Mouse (Mus musculus) midbrain, embryonic 13.5 days (tissue): ENCODE data around the gene Vmn2r88. TPM values are rescaled to one million over a fixed set of nuclear protein-coding genes. Genes with fewer than 3 reads are reported as not detected.

Experiments used
- polyA plus RNA-seq: library from polyadenylated mRNA; unstranded; fragments of >200 nt; fragmentation: Nextera tagmentation; extraction: Ambion mirVana; gene quantifications from 2 replicates; pipeline ENCODE4 v1.2.1, GENCODE M21; 2015

Vmn2r88 gene
- polyA plus RNA-seq, 1 experiment from 2014 or later = not detected

Other genes starting within 250 kb of the Vmn2r88 start
- not detected in 2 replicates for gene Rnase2b, start 248.6 kb upstream of the Vmn2r88 start, polyA plus RNA-seq
- gene Ang2, start 211.7 kb upstream of the Vmn2r88 start, polyA plus RNA-seq = not detected in 2 replicates
- gene Ear14, start 207.4 kb upstream of the Vmn2r88 start, polyA plus RNA-seq = not detected in 2 replicates
- not detected in 2 replicates for gene Rnase2a, start 154.7 kb upstream of the Vmn2r88 start, polyA plus RNA-seq
- not detected in 2 replicates for gene Gm7247, start 49.1 kb upstream of the Vmn2r88 start, polyA plus RNA-seq
- gene Vmn2r89, start 41.0 kb downstream of the Vmn2r88 start, polyA plus RNA-seq = not detected in 2 replicates
- not detected in 2 replicates for gene Gm5622, start 142.0 kb downstream of the Vmn2r88 start, polyA plus RNA-seq
- not detected in 2 replicates for gene Gm17175, start 163.2 kb downstream of the Vmn2r88 start, polyA plus RNA-seq
- not detected in 2 replicates for gene Gm17174, start 181.3 kb downstream of the Vmn2r88 start, polyA plus RNA-seq
- gene Gm17078, start 200.5 kb downstream of the Vmn2r88 start, polyA plus RNA-seq = not detected in 2 replicates
- gene Gm4181, start 224.8 kb downstream of the Vmn2r88 start, polyA plus RNA-seq = not detected in 2 replicates